Mouse (Mus musculus): Measurements from ENCODE around the gene Mobp. TPM values are rescaled to one million over a fixed set of nuclear protein-coding genes. Genes with fewer than 3 reads are reported as not detected.

Gene Mobp
- polyA plus RNA-seq, 1 experiment from 2014 or later, result 0.17 TPM

DNA sequence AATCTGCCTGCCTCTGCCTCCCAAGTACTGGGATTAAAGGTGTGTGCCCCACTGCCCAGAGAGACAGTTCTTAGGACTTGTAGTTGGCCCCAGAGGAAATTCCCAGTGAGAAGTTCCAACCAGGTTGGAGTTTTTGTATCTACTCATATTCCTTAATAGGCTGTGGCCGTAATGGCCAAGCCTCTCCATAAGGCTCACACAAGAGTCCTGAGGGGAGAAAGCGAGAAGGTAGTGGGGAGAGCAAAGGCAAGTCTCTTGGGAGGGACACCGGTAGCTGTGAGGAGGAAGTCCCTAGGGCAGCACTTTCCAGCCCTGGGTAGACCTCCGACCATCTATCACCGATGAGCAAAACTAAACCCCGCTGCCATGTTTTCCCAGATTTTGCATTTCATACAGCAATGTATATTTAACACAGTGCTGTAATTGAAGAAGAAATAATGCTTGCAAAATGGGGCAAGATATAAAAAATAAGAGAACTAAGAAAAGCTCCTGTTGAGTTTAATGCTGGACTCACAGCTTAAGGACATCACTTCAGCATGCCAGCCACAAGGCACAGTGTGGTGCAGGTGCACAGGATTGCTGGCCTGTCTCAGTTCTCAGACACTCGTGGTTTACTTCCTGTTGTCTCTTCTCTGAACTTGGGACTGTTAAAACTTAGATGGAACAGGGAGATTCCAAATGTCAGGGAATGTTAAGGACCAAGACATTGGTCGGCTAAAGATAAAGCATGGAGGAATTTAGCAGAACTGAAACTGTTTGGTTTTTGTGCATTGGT lies 16.3 kb upstream of the Mobp start:
- H3K27me3 ChIP-seq (replicated peaks; ENCODE audit: control insufficient read depth, insufficient read depth, low read length), result no peaks in the 10 kb centered on the region
- no peak overlapping the region for H3K4me3 ChIP-seq (ENCODE audit: low read depth, low read length)
- DNase-seq (ENCODE audit: low spot score) (no peak), ATAC-seq (no peak)
- H3K4me2 ChIP-seq (ENCODE audit: low read length), result no peak overlapping the region
- no peak overlapping the region for H3K9ac ChIP-seq (ENCODE audit: low read length)
- no peaks in the 10 kb centered on the region for H3K9me3 ChIP-seq (replicated peaks; ENCODE audit: control insufficient read depth, low read length)
- peaks cover 7% of the 10 kb centered on the region for H3K4me1 ChIP-seq (ENCODE audit: control insufficient read depth, insufficient read depth, low read length)
- peaks cover 45% of the 10 kb centered on the region for H3K36me3 ChIP-seq (ENCODE audit: control insufficient read depth, insufficient read depth, low read length)
- WGBS, result 46% methylated on average over 8 of the region's 8 CpGs
- no peak overlapping the region for H3K27ac ChIP-seq (ENCODE audit: low read depth, low read length)

DNA sequence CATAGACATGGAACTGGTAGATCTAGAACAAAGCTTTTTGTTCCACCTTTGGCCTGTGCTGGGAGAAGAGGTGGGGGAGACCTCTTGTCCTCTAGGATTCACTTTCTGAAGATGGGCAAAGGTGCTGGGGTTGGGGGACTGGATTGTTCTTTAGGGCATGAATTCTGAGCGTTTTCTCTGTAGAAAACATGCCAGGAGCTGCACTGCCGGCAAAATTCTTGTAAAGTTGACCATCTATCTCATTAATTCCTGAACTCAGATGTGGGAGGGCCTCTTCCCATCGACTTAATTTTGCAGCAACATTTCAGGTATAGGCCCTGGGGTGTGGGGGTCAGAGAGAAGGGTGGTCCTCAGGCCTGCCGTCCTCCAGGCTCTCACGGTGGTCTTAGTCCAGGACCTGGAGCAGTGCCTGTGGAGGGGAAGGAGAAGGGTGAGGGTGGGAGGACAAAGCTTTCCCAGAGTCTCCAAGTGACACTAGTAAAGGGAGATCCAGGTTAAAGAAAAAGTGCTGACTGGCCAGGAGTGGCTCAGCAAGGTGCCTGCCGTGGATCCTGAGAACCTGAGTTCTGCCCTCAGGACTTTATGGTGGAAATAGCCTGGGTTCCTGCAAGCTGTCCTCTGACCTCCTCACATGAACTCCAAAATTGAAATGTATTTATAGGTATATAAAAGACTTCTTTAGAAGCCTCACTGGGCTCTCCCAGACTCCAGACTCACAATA lies 15.6 kb upstream of the Mobp start:
- WGBS, result 55% methylated on average over 6 of the region's 6 CpGs
- no peak overlapping the region for H3K27ac ChIP-seq (ENCODE audit: low read depth, low read length)
- no peak for DNase-seq (ENCODE audit: low spot score)

DNA sequence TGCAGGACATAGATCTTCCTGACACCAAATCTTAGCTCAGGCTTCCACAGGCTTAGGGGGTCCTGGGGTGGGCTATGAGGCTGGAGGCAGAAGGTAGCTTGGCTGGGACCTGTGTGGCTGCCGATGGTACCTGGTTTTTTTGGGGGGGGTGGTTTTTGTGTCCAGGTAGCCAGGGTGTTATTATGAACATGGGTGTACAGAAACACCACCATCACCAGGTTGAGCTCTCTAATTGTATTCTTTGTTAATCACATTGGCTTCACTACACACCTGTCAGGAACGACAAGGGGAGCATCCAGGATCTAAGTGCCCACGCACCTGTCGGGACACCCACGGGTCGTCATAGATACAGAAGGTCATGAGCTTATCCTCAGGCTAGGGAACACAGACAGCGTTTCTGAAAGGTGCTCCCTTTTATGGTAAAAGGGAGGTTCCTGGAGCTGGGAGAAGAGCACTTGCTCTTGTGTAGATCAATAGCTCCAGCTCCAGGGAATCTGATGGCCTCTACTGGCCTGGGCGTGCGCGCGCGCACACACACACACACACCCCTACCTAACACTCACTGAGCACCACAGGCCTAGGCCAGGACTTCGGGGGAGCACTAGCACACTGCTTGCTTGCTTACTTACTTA lies 14.9 kb upstream of the Mobp start:
- Histone ChIP-seq H3K4me3 (ENCODE audit: low read depth, low read length) (no peak overlapping the region), H3K36me3 (ENCODE audit: control insufficient read depth, insufficient read depth, low read length) (peaks cover 34% of the 10 kb centered on the region), H3K4me2 (ENCODE audit: low read length) (no peak overlapping the region), H3K27me3 (replicated peaks; ENCODE audit: control insufficient read depth, insufficient read depth, low read length) (no peaks in the 10 kb centered on the region), H3K9ac (ENCODE audit: low read length) (no peak overlapping the region), H3K27ac (ENCODE audit: low read depth, low read length) (no peak overlapping the region), H3K9me3 (replicated peaks; ENCODE audit: control insufficient read depth, low read length) (no peaks in the 10 kb centered on the region), H3K4me1 (ENCODE audit: control insufficient read depth, insufficient read depth, low read length) (no peaks in the 10 kb centered on the region)
- DNase-seq (ENCODE audit: low spot score) (no peak), ATAC-seq (no peak)
- WGBS, result 87% methylated on average over 12 of the region's 13 CpGs

More for the DNA sequence above, 15.6 kb upstream of the Mobp start:
- Histone ChIP-seq H3K4me1 (ENCODE audit: control insufficient read depth, insufficient read depth, low read length) (peaks cover under 1% of the 10 kb centered on the region), H3K4me2 (ENCODE audit: low read length) (no peak overlapping the region), H3K4me3 (ENCODE audit: low read depth, low read length) (no peak overlapping the region), H3K9me3 (replicated peaks; ENCODE audit: control insufficient read depth, low read length) (no peaks in the 10 kb centered on the region), H3K9ac (ENCODE audit: low read length) (no peak overlapping the region), H3K36me3 (ENCODE audit: control insufficient read depth, insufficient read depth, low read length) (peaks cover 42% of the 10 kb centered on the region), H3K27me3 (replicated peaks; ENCODE audit: control insufficient read depth, insufficient read depth, low read length) (no peaks in the 10 kb centered on the region)
- ATAC-seq, result no peak

DNA sequence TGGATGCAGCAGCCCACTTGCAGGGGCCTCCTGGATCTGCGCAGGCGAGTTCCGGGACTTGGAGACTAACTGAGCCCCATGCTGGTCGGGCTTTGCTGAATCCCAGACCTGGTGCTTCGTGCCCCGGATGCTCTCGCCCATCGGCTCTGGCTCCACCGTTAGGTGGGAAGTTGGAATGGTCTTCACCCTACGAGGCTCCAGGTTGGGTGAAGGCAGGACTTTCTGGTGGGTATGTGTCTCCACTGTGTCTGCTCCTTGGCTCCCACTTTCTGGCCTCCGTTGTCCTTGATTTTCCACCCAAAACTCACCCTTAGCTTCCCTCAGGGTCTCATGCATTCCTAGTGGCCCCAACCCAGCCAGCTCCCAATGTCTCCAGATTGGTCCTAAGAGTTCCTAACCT lies 14.1 kb upstream of the Mobp start:
- 90% methylated on average over 11 of the region's 11 CpGs for WGBS
- ATAC-seq (no peak), DNase-seq (ENCODE audit: low spot score) (no peak)
- H3K4me1 ChIP-seq (ENCODE audit: control insufficient read depth, insufficient read depth, low read length), result no peaks in the 10 kb centered on the region
- H3K27me3 ChIP-seq (replicated peaks; ENCODE audit: control insufficient read depth, insufficient read depth, low read length), result no peaks in the 10 kb centered on the region
- no peak overlapping the region for H3K9ac ChIP-seq (ENCODE audit: low read length)
- no peak overlapping the region for H3K4me3 ChIP-seq (ENCODE audit: low read depth, low read length)
- no peak overlapping the region for H3K27ac ChIP-seq (ENCODE audit: low read depth, low read length)
- no peak overlapping the region for H3K4me2 ChIP-seq (ENCODE audit: low read length)
- no peaks in the 10 kb centered on the region for H3K9me3 ChIP-seq (replicated peaks; ENCODE audit: control insufficient read depth, low read length)
- H3K36me3 ChIP-seq (ENCODE audit: control insufficient read depth, insufficient read depth, low read length), result peaks cover 26% of the 10 kb centered on the region

DNA sequence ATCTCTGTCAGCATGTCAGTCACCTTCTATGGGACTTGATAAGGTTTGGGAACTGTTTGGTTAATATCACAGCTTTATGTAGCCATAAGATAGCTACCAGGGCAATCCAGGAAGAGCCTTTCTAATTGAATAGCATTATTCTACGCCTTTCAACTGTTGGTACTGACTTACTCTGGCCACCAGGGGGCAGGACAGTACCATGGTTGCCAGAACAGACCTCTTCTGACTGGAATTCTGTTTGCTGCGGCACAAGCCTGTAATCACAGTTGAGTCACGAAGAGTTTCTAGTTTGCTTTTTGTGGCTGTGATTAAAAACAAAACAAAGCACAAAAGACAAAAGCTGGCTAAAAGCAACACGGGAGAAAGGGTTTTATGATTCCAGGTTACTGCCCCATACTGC lies 8.9 kb upstream of the Mobp start:
- Histone ChIP-seq H3K4me2 (ENCODE audit: low read length) (no peak overlapping the region), H3K9me3 (replicated peaks; ENCODE audit: control insufficient read depth, low read length) (no peaks in the 10 kb centered on the region), H3K27me3 (replicated peaks; ENCODE audit: control insufficient read depth, insufficient read depth, low read length) (no peaks in the 10 kb centered on the region), H3K27ac (ENCODE audit: low read depth, low read length) (no peak overlapping the region), H3K9ac (ENCODE audit: low read length) (no peak overlapping the region), H3K4me1 (ENCODE audit: control insufficient read depth, insufficient read depth, low read length) (no peaks in the 10 kb centered on the region), H3K36me3 (ENCODE audit: control insufficient read depth, insufficient read depth, low read length) (no peaks in the 10 kb centered on the region), H3K4me3 (ENCODE audit: low read depth, low read length) (no peak overlapping the region)
- DNase-seq (ENCODE audit: low spot score) (peak; percentile 92), ATAC-seq (peak; percentile 72)
- WGBS, result 4% methylated on average over 4 of the region's 4 CpGs

DNA sequence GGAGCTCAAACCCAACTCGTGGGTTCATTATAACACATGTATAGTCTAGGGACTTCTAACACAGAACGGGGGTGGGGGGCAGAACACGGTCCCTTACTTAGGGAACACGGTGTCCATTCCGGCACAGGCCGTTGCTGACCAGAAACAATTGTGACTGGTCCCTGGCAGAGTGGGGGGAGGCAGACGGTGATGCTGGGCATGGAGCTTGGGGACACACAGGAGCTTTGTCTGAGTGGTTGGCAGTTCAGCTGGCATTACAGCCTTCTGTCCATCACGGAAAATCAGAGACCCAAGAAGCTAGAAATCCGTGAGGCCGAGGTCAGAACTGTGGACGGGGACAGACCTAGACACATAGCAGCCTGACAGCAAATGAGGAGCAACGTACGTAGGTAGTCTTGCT lies 5.0 kb upstream of the Mobp start:
- 87% methylated on average over 13 of the region's 13 CpGs for WGBS
- Histone ChIP-seq H3K9ac (ENCODE audit: low read length) (no peak overlapping the region), H3K36me3 (ENCODE audit: control insufficient read depth, insufficient read depth, low read length) (no peaks in the 10 kb centered on the region), H3K27ac (ENCODE audit: low read depth, low read length) (no peak overlapping the region), H3K4me1 (ENCODE audit: control insufficient read depth, insufficient read depth, low read length) (no peaks in the 10 kb centered on the region; the same call in 1 of the 2 replicates), H3K4me2 (ENCODE audit: low read length) (no peak overlapping the region), H3K4me3 (ENCODE audit: low read depth, low read length) (no peak overlapping the region), H3K9me3 (replicated peaks; ENCODE audit: control insufficient read depth, low read length) (no peaks in the 10 kb centered on the region), H3K27me3 (replicated peaks; ENCODE audit: control insufficient read depth, insufficient read depth, low read length) (no peaks in the 10 kb centered on the region)
- ATAC-seq (no peak), DNase-seq (ENCODE audit: low spot score) (no peak)

DNA sequence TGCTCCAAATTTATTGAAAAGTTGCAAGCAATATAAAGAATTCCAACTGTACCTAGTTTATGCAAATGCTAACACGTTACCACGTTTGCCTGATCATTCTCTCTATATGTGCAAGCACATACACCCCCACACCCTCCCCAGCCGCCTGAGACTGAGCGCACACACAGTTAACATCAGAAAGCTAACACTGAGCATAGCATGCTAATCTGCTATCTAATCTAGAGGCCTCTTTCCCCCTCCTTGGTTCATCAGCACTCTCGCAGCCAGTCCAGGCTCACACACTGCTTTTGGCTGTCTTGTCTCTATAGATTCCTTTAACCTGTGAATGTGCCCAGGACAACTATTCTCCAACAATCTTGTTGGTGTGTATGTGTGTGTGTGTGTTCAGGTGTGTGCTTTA lies 1.6 kb downstream of the Mobp start:
- no peaks in the 10 kb centered on the region for H3K36me3 ChIP-seq (ENCODE audit: control insufficient read depth, insufficient read depth, low read length)
- no peaks in the 10 kb centered on the region for H3K27me3 ChIP-seq (replicated peaks; ENCODE audit: control insufficient read depth, insufficient read depth, low read length)
- H3K4me2 ChIP-seq (ENCODE audit: low read length), result no peak overlapping the region
- no peak for DNase-seq (ENCODE audit: low spot score)
- H3K9ac ChIP-seq (ENCODE audit: low read length), result no peak overlapping the region
- no peak overlapping the region for H3K4me3 ChIP-seq (ENCODE audit: low read depth, low read length)
- peaks cover 2% of the 10 kb centered on the region; the same call in 1 of the 2 replicates for H3K4me1 ChIP-seq (ENCODE audit: control insufficient read depth, insufficient read depth, low read length)
- 79% methylated on average over 5 of the region's 5 CpGs for WGBS
- ATAC-seq, result no peak
- H3K27ac ChIP-seq (ENCODE audit: low read depth, low read length), result no peak overlapping the region
- H3K9me3 ChIP-seq (replicated peaks; ENCODE audit: control insufficient read depth, low read length), result no peaks in the 10 kb centered on the region

DNA sequence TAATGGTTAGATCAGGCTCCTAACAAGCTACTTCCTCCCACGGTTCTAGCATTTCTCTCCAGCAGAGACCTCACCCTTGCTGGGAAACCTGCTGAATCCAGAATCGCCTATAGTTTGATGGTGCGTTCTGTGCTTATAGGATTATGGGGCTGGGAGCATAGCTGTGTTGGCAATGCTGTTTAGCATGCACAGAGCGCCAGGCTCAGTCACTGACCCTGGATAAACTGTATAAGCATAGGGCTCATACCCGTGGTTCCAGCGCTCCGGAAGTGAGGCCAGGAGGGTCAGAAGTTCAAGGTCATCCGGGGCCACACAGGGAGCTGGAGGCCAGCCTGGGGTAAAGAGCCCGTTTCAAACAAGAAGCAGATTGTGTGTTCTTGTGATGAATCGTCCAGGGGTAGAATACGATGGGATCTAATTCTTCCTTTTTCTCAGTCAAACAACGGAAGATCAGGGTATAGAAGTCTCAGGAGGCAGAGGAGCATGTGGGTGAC lies 2.4 kb downstream of the Mobp start:
- Histone ChIP-seq H3K36me3 (ENCODE audit: control insufficient read depth, insufficient read depth, low read length) (no peaks in the 10 kb centered on the region), H3K9ac (ENCODE audit: low read length) (no peak overlapping the region), H3K27me3 (replicated peaks; ENCODE audit: control insufficient read depth, insufficient read depth, low read length) (no peaks in the 10 kb centered on the region), H3K27ac (ENCODE audit: low read depth, low read length) (no peak overlapping the region), H3K9me3 (replicated peaks; ENCODE audit: control insufficient read depth, low read length) (no peaks in the 10 kb centered on the region), H3K4me3 (ENCODE audit: low read depth, low read length) (no peak overlapping the region), H3K4me1 (ENCODE audit: control insufficient read depth, insufficient read depth, low read length) (peaks cover 2% of the 10 kb centered on the region; the same call in 1 of the 2 replicates), H3K4me2 (ENCODE audit: low read length) (no peak overlapping the region)
- 86% methylated on average over 12 of the region's 12 CpGs for WGBS
- ATAC-seq (no peak), DNase-seq (ENCODE audit: low spot score) (no peak)
